Mouse (Mus musculus): ENCODE measurements around the gene Cntnap4. TPM values are rescaled to one million over a fixed set of nuclear protein-coding genes. Genes with fewer than 3 reads are reported as not detected.

Cntnap4 gene
- polyA plus RNA-seq, 1 experiment from 2014 or later: 1.1 TPM

- no peak overlapping the region for H3K9ac ChIP-seq (ENCODE audit: low read length)
- H3K4me3 ChIP-seq (ENCODE audit: low read depth, low read length): no peak overlapping the region
- DNase-seq (ENCODE audit: low spot score) (no peak), ATAC-seq (replicated peaks; ENCODE audit: low FRiP score) (0 out of 2 replicates have a peak, but pooled peaks have one; percentile 42)
- no peak overlapping the region for H3K4me2 ChIP-seq (ENCODE audit: low read depth, low read length, severe bottlenecking)
- no peaks in the 10 kb centered on the region for H3K36me3 ChIP-seq (ENCODE audit: control insufficient read depth, insufficient read depth, low read length)
- H3K27ac ChIP-seq (ENCODE audit: low read depth, low read length): peak overlapping the region; percentile 46; the same call in 1 of the 2 replicates
- H3K4me1 ChIP-seq (replicated peaks; ENCODE audit: control insufficient read depth, insufficient read depth, low read length): no peaks in the 10 kb centered on the region; the same call in 1 of the 2 replicates
- no peaks in the 10 kb centered on the region for H3K27me3 ChIP-seq (ENCODE audit: control insufficient read depth, insufficient read depth, low read length)
- WGBS: 62% methylated on average over 15 of the region's 15 CpGs
- no peaks in the 10 kb centered on the region for H3K9me3 ChIP-seq (ENCODE audit: control insufficient read depth, low read length)
Measured at GRCm38 (mm10) chr8:112596023-112596776, 26.4 kb downstream of the Cntnap4 start.

GRCm38 (mm10) chr8:112599975-112600374 is 30.1 kb downstream of the Cntnap4 start:
- H3K9ac ChIP-seq (ENCODE audit: low read length): no peak overlapping the region
- no peak overlapping the region for H3K27ac ChIP-seq (ENCODE audit: low read depth, low read length)
- no peak for ATAC-seq (replicated peaks; ENCODE audit: low FRiP score)
- no peaks in the 10 kb centered on the region for H3K27me3 ChIP-seq (ENCODE audit: control insufficient read depth, insufficient read depth, low read length)
- no peak overlapping the region for H3K4me3 ChIP-seq (ENCODE audit: low read depth, low read length)
- H3K4me2 ChIP-seq (ENCODE audit: low read depth, low read length, severe bottlenecking): no peak overlapping the region
- no peaks in the 10 kb centered on the region for H3K4me1 ChIP-seq (replicated peaks; ENCODE audit: control insufficient read depth, insufficient read depth, low read length)
- DNase-seq (ENCODE audit: low spot score): no peak
- no peaks in the 10 kb centered on the region for H3K9me3 ChIP-seq (ENCODE audit: control insufficient read depth, low read length)
- no peaks in the 10 kb centered on the region for H3K36me3 ChIP-seq (ENCODE audit: control insufficient read depth, insufficient read depth, low read length)
- WGBS: 92% methylated on average over 11 of the region's 11 CpGs

- Histone ChIP-seq H3K36me3 (ENCODE audit: control insufficient read depth, insufficient read depth, low read length) (no peaks in the 10 kb centered on the region), H3K4me2 (ENCODE audit: low read depth, low read length, severe bottlenecking) (no peak overlapping the region), H3K27me3 (ENCODE audit: control insufficient read depth, insufficient read depth, low read length) (no peaks in the 10 kb centered on the region), H3K4me3 (ENCODE audit: low read depth, low read length) (no peak overlapping the region), H3K9ac (ENCODE audit: low read length) (no peak overlapping the region), H3K4me1 (replicated peaks; ENCODE audit: control insufficient read depth, insufficient read depth, low read length) (no peaks in the 10 kb centered on the region), H3K9me3 (ENCODE audit: control insufficient read depth, low read length) (no peaks in the 10 kb centered on the region), H3K27ac (ENCODE audit: low read depth, low read length) (no peak overlapping the region)
- no peak for DNase-seq (ENCODE audit: low spot score)
- no peak for ATAC-seq (replicated peaks; ENCODE audit: low FRiP score)
- WGBS: 70% methylated on average over 1 of the region's 1 CpGs
Measured at GRCm38 (mm10) chr8:112601150-112601549, 31.3 kb downstream of the Cntnap4 start.

GRCm38 (mm10) chr8:112610121-112610520 is 40.3 kb downstream of the Cntnap4 start:
- Histone ChIP-seq H3K9ac (ENCODE audit: low read length) (no peak overlapping the region), H3K27ac (ENCODE audit: low read depth, low read length) (no peak overlapping the region), H3K27me3 (ENCODE audit: control insufficient read depth, insufficient read depth, low read length) (no peaks in the 10 kb centered on the region), H3K9me3 (ENCODE audit: control insufficient read depth, low read length) (no peaks in the 10 kb centered on the region), H3K4me1 (replicated peaks; ENCODE audit: control insufficient read depth, insufficient read depth, low read length) (no peaks in the 10 kb centered on the region), H3K36me3 (ENCODE audit: control insufficient read depth, insufficient read depth, low read length) (no peaks in the 10 kb centered on the region), H3K4me2 (ENCODE audit: low read depth, low read length, severe bottlenecking) (no peak overlapping the region), H3K4me3 (ENCODE audit: low read depth, low read length) (no peak overlapping the region)
- DNase-seq (ENCODE audit: low spot score): no peak
- 84% methylated on average over 6 of the region's 6 CpGs for WGBS
- ATAC-seq (replicated peaks; ENCODE audit: low FRiP score): no peak

GRCm38 (mm10) chr8:112628791-112629190 is 58.9 kb downstream of the Cntnap4 start:
- DNase-seq (ENCODE audit: low spot score): no peak
- H3K4me1 ChIP-seq (replicated peaks; ENCODE audit: control insufficient read depth, insufficient read depth, low read length): no peaks in the 10 kb centered on the region
- no peaks in the 10 kb centered on the region for H3K9me3 ChIP-seq (ENCODE audit: control insufficient read depth, low read length)
- H3K4me3 ChIP-seq (ENCODE audit: low read depth, low read length): no peak overlapping the region
- no peak for ATAC-seq (replicated peaks; ENCODE audit: low FRiP score)
- H3K36me3 ChIP-seq (ENCODE audit: control insufficient read depth, insufficient read depth, low read length): no peaks in the 10 kb centered on the region
- no peak overlapping the region for H3K4me2 ChIP-seq (ENCODE audit: low read depth, low read length, severe bottlenecking)
- H3K9ac ChIP-seq (ENCODE audit: low read length): no peak overlapping the region
- no peak overlapping the region for H3K27ac ChIP-seq (ENCODE audit: low read depth, low read length)
- WGBS: 94% methylated on average over 7 of the region's 7 CpGs
- H3K27me3 ChIP-seq (ENCODE audit: control insufficient read depth, insufficient read depth, low read length): no peaks in the 10 kb centered on the region

- Histone ChIP-seq H3K27ac (ENCODE audit: low read depth, low read length) (no peak overlapping the region), H3K36me3 (ENCODE audit: control insufficient read depth, insufficient read depth, low read length) (no peaks in the 10 kb centered on the region), H3K9me3 (ENCODE audit: control insufficient read depth, low read length) (no peaks in the 10 kb centered on the region), H3K9ac (ENCODE audit: low read length) (no peak overlapping the region), H3K27me3 (ENCODE audit: control insufficient read depth, insufficient read depth, low read length) (no peaks in the 10 kb centered on the region), H3K4me2 (ENCODE audit: low read depth, low read length, severe bottlenecking) (no peak overlapping the region), H3K4me1 (replicated peaks; ENCODE audit: control insufficient read depth, insufficient read depth, low read length) (no peaks in the 10 kb centered on the region), H3K4me3 (ENCODE audit: low read depth, low read length) (no peak overlapping the region)
- DNase-seq (ENCODE audit: low spot score) (no peak), ATAC-seq (replicated peaks; ENCODE audit: low FRiP score) (no peak)
- 90% methylated on average over 4 of the region's 4 CpGs for WGBS
Measured at GRCm38 (mm10) chr8:112652657-112653056, 82.8 kb downstream of the Cntnap4 start.

- Histone ChIP-seq H3K27me3 (ENCODE audit: control insufficient read depth, insufficient read depth, low read length) (no peaks in the 10 kb centered on the region), H3K4me3 (ENCODE audit: low read depth, low read length) (no peak overlapping the region), H3K4me1 (replicated peaks; ENCODE audit: control insufficient read depth, insufficient read depth, low read length) (no peaks in the 10 kb centered on the region), H3K27ac (ENCODE audit: low read depth, low read length) (no peak overlapping the region), H3K4me2 (ENCODE audit: low read depth, low read length, severe bottlenecking) (no peak overlapping the region), H3K9me3 (ENCODE audit: control insufficient read depth, low read length) (no peaks in the 10 kb centered on the region), H3K9ac (ENCODE audit: low read length) (no peak overlapping the region), H3K36me3 (ENCODE audit: control insufficient read depth, insufficient read depth, low read length) (no peaks in the 10 kb centered on the region)
- no peak for DNase-seq (ENCODE audit: low spot score)
- WGBS: 93% methylated on average over 1 of the region's 1 CpGs
- no peak for ATAC-seq (replicated peaks; ENCODE audit: low FRiP score)
Measured at GRCm38 (mm10) chr8:112653276-112653675, 83.4 kb downstream of the Cntnap4 start.

- Histone ChIP-seq H3K27me3 (ENCODE audit: control insufficient read depth, insufficient read depth, low read length) (no peaks in the 10 kb centered on the region), H3K27ac (ENCODE audit: low read depth, low read length) (no peak overlapping the region)
- WGBS: 55% methylated on average over 3 of the region's 3 CpGs
Measured at GRCm38 (mm10) chr8:112653994-112654393, 84.2 kb downstream of the Cntnap4 start.

GRCm38 (mm10) chr8:112664067-112664466 is 94.2 kb downstream of the Cntnap4 start:
- 63% methylated on average over 3 of the region's 3 CpGs for WGBS
- no peak overlapping the region for H3K9ac ChIP-seq (ENCODE audit: low read length)
- no peak overlapping the region for H3K27ac ChIP-seq (ENCODE audit: low read depth, low read length)
- no peak overlapping the region for H3K4me2 ChIP-seq (ENCODE audit: low read depth, low read length, severe bottlenecking)
- ATAC-seq (replicated peaks; ENCODE audit: low FRiP score) (no peak), DNase-seq (ENCODE audit: low spot score) (no peak)
- H3K36me3 ChIP-seq (ENCODE audit: control insufficient read depth, insufficient read depth, low read length): no peaks in the 10 kb centered on the region
- no peaks in the 10 kb centered on the region for H3K4me1 ChIP-seq (replicated peaks; ENCODE audit: control insufficient read depth, insufficient read depth, low read length)
- no peaks in the 10 kb centered on the region for H3K9me3 ChIP-seq (ENCODE audit: control insufficient read depth, low read length)
- no peaks in the 10 kb centered on the region for H3K27me3 ChIP-seq (ENCODE audit: control insufficient read depth, insufficient read depth, low read length)
- no peak overlapping the region for H3K4me3 ChIP-seq (ENCODE audit: low read depth, low read length)

More at GRCm38 (mm10) chr8:112653994-112654393, 84.2 kb downstream of the Cntnap4 start:
- Histone ChIP-seq H3K9me3 (ENCODE audit: control insufficient read depth, low read length) (no peaks in the 10 kb centered on the region), H3K4me1 (replicated peaks; ENCODE audit: control insufficient read depth, insufficient read depth, low read length) (no peaks in the 10 kb centered on the region), H3K4me3 (ENCODE audit: low read depth, low read length) (no peak overlapping the region), H3K36me3 (ENCODE audit: control insufficient read depth, insufficient read depth, low read length) (no peaks in the 10 kb centered on the region), H3K9ac (ENCODE audit: low read length) (no peak overlapping the region), H3K4me2 (ENCODE audit: low read depth, low read length, severe bottlenecking) (no peak overlapping the region)
- ATAC-seq (replicated peaks; ENCODE audit: low FRiP score) (0 out of 2 replicates have a peak, but pooled peaks have one; percentile 27), DNase-seq (ENCODE audit: low spot score) (no peak)
